Mouse (Mus musculus) testis, adult 2 months (tissue): ENCODE data around the gene Cntnap2.

ENCODE experiments used
- CTCF ChIP-seq: fragments of 200-500 bp; IDR thresholded peaks from 2 replicates; pipeline ENCODE4 v1.5.1; 2012; ENCODE audit warnings: low read depth, mild to moderate bottlenecking, inconsistent platforms, low read length, moderate library complexity; ENCODE audit not compliant: control insufficient read depth, insufficient read depth, insufficient replicate concordance
- POLR2A ChIP-seq: fragments of 200-500 bp; IDR thresholded peaks from 2 replicates; pipeline ENCODE4 v1.6.1; 2012; ENCODE audit warnings: low read depth, mild to moderate bottlenecking, inconsistent platforms, low read length, moderate library complexity; ENCODE audit not compliant: control insufficient read depth

- no peak for TF ChIP-seq CTCF
- no peak for TF ChIP-seq POLR2A
These were observed 1609.9 kb downstream of the Cntnap2 start for GRCm38 (mm10) chr6:46669018-46669417.
